Mouse (Mus musculus): ENCODE measurements at regions not wholly inside any gene's neighbourhood (a gene's known extent, or its start where the extent isn't known, plus 50 kb on each side); places are given as distances from the start of the nearest gene placed in this dataset.
"Not testable (repeated sequence)": the region's sequence is repeated elsewhere in the genome, so short reads cannot be mapped to it uniquely, and the experiment has no call there.

DNA sequence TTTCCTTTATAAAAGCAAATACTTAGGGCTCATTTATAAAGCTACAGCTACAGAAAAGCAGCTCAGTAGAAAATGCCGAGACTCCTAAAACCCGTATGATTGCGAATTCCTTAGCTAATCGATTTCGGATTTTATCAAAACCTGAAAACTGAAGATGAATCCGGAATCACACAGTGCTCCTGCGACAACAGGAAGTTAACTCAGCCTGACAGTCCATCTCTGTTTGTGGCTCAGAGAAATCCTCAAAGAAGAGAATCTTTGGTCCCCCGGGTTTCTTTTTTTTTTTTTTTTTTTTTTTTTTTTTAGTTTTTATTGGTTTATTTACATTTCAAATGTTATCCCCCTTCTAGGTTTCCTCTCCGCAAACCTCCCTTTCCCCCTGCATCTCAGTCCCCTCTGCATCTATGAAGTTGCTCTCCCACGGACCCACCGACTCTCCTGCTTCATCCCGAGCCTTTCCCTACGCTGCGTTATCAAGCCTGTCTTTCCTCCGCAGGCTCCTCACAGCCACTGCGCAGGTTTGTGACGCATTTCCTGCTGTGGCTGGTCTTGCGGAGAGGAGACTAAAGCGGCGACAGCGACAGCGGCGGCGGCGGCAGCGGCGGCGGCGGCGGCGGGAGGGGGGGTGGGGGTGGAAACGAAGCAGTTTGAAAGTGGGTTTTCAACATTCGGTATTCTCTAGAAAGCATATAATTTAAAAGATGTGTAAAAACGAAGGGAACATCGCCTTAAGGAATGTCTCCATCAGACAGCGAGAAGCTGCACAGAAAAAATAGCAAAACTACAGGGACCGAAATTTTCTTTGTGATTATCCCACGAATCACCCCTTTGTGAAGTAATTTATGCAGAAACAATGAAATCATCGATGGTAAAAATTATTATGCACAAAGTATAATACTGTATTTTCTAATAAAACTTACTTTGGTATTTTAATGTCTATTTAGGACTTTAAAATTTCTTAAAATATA, 352.3 kb upstream of the Snrpn start:
- not testable (repeated sequence) for DNase-seq (ENCODE audit: low read depth)

- peak; percentile 2 for DNase-seq (ENCODE audit: low read depth)
Observed at GRCm38 (mm10) chr7:60487839-60488454, 347.9 kb upstream of the Snrpn start.

DNA sequence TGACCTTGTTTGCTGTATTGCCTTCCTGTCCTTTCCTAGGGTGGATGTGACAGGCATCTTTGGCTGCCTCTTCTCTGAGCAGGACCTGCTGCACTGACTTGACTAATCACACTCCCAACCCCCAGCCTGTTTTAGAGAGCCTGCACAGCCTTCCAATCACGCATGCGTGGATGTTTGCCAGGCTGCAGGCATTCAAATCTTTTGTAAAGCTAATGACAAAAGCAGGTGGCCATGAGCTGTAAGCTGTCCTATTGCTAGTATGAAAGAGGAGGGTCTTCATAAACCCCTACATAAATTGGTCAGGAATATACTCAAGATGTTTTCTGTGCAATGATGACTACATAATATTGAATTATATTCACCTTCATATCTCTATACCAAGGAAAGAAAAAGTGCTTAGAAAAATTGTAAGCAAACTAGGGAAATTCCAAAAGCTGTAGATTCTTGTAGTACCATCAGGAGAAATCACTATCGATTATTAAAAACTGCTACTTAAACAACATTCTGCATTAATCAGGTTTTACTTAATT, 310.1 kb upstream of the Snrpn start:
- not testable (repeated sequence) for DNase-seq (ENCODE audit: low read depth)

GRCm38 (mm10) chr7:60449239-60450073, 309.4 kb upstream of the Snrpn start:
- DNase-seq (ENCODE audit: low read depth), result not testable (repeated sequence)

- DNase-seq (ENCODE audit: low read depth), result no peak
Observed at GRCm38 (mm10) chr7:60438781-60439180, 298.8 kb upstream of the Snrpn start.

GRCm38 (mm10) chr7:60391011-60391863, 251.2 kb upstream of the Snrpn start:
- DNase-seq (ENCODE audit: low read depth), result not testable (repeated sequence)

DNA sequence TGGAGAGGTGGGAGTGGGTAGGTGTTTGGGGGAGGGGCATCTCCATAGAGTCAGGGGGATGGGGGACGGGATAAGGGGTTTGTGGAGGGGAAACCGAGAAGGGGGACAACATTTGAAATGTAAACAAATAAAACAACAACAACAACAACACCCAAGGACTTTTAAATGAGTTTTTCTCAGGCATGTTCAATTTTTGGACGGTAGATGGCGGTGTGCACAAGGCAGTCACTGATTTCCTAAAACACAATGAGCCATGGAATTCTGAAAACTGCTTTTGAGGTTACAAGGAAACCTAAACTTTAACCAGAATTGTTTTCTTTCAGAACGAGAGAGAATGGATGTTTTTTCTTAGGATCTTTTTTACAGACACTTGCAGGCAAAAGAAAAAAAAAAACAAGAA, 246.9 kb upstream of the Snrpn start:
- DNase-seq (ENCODE audit: low read depth), result peak; percentile 5

GRCm38 (mm10) chr7:60374001-60374400, 234.0 kb upstream of the Snrpn start:
- DNase-seq (ENCODE audit: low read depth), result peak; percentile 18

GRCm38 (mm10) chr7:60352206-60352605, 212.2 kb upstream of the Snrpn start:
- not testable (repeated sequence) for DNase-seq (ENCODE audit: low read depth)

Measured in 416B (cell line).